Mouse (Mus musculus) CD4-positive, CD25-positive, alpha-beta regulatory T cell, adult 4 months (primary cell): ENCODE results near the gene Olfr1020. TPM values are rescaled to one million over a fixed set of nuclear protein-coding genes. Genes with fewer than 3 reads are reported as not detected.

ENCODE experiments used
- ATAC-seq: one replicate; pipeline ENCODE4 v1.8.0; 2017
- polyA plus RNA-seq, 2 experiments: library from polyadenylated mRNA; unstranded; fragments of 100-300 nt; shearing (Covaris generic); gene quantifications; one replicate each; pipeline ENCODE4 v1.2.1; 2017

Gene Olfr1020
- polyA plus RNA-seq: not detected

GRCm38 (mm10) chr2:85846730-85847129, at the start of gene Olfr1020:
Olfr1020 (plus strand) TSS chr2:85847030.
- no peak for ATAC-seq

- no peak for ATAC-seq
Measured at GRCm38 (mm10) chr2:85802444-85802843, 44.4 kb upstream of the Olfr1020 start, which contains the start of gene Olfr1016. Olfr1016 (minus strand) TSS chr2:85802544.

GRCm38 (mm10) chr2:85804501-85804900, 42.3 kb upstream of the Olfr1020 start:
- no peak for ATAC-seq

- no peak for ATAC-seq
Measured at GRCm38 (mm10) chr2:85818179-85818578, 28.7 kb upstream of the Olfr1020 start, which contains the start of gene Olfr1018. Olfr1018 (plus strand) TSS chr2:85818479.

GRCm38 (mm10) chr2:85845383-85845782, 1.4 kb upstream of the Olfr1020 start, which contains the start of gene Olfr1019:
Olfr1019 (minus strand) TSS chr2:85845483.
- ATAC-seq: no peak

GRCm38 (mm10) chr2:85868294-85868693, 21.5 kb downstream of the Olfr1020 start, which contains the start of gene Olfr1022:
Olfr1022 (plus strand) TSS chr2:85868594.
- no peak for ATAC-seq

GRCm38 (mm10) chr2:85885340-85885739, 38.5 kb downstream of the Olfr1020 start, which contains the start of gene Olfr1023:
Olfr1023 (plus strand) TSS chr2:85885640.
- ATAC-seq: no peak

Other genes with a start within 250 kb of the Olfr1020 start
- gene Olfr1000, start 235.1 kb upstream of the Olfr1020 start, polyA plus RNA-seq: not detected
- gene Olfr1002, start 196.3 kb upstream of the Olfr1020 start, polyA plus RNA-seq: not detected
- gene Olfr154, start 182.6 kb upstream of the Olfr1020 start, polyA plus RNA-seq: not detected
- gene Olfr1006, start 168.3 kb upstream of the Olfr1020 start, polyA plus RNA-seq: not detected
- gene Olfr1008, start 157.6 kb upstream of the Olfr1020 start, polyA plus RNA-seq: not detected
- not detected for gene Olfr1009, start 131.6 kb upstream of the Olfr1020 start, polyA plus RNA-seq
- gene Olfr1012, start 84.3 kb upstream of the Olfr1020 start, polyA plus RNA-seq: not detected
- gene Olfr1013, start 79.9 kb upstream of the Olfr1020 start, polyA plus RNA-seq: not detected
- not detected for gene Olfr1014, start 74.3 kb upstream of the Olfr1020 start, polyA plus RNA-seq
- not detected for gene Olfr1015, start 65.0 kb upstream of the Olfr1020 start, polyA plus RNA-seq
- gene Olfr1016, start 44.5 kb upstream of the Olfr1020 start, polyA plus RNA-seq: not detected
- not detected for gene Olfr1018, start 28.6 kb upstream of the Olfr1020 start, polyA plus RNA-seq
- not detected for gene Olfr1019, start 1.5 kb upstream of the Olfr1020 start, polyA plus RNA-seq
- gene Olfr1022, start 21.6 kb downstream of the Olfr1020 start, polyA plus RNA-seq: not detected
- not detected for gene Olfr1023, start 38.6 kb downstream of the Olfr1020 start, polyA plus RNA-seq
- not detected for gene Olfr1024, start 58.0 kb downstream of the Olfr1020 start, polyA plus RNA-seq
- gene Olfr1025-ps1, start 68.2 kb downstream of the Olfr1020 start, polyA plus RNA-seq: not detected
- gene Olfr1026, start 74.5 kb downstream of the Olfr1020 start, polyA plus RNA-seq: not detected
- gene Olfr1028, start 103.4 kb downstream of the Olfr1020 start, polyA plus RNA-seq: not detected
- gene Olfr1029, start 126.9 kb downstream of the Olfr1020 start, polyA plus RNA-seq: not detected
- gene Olfr1030, start 132.2 kb downstream of the Olfr1020 start, polyA plus RNA-seq: not detected
- gene Olfr1031, start 143.3 kb downstream of the Olfr1020 start, polyA plus RNA-seq: not detected
- gene Olfr1032, start 158.5 kb downstream of the Olfr1020 start, polyA plus RNA-seq: not detected
- not detected for gene Olfr1033, start 173.6 kb downstream of the Olfr1020 start, polyA plus RNA-seq
- gene Olfr1034, start 198.8 kb downstream of the Olfr1020 start, polyA plus RNA-seq: not detected
- not detected for gene Olfr1036, start 227.0 kb downstream of the Olfr1020 start, polyA plus RNA-seq
- gene Olfr1037, start 240.4 kb downstream of the Olfr1020 start, polyA plus RNA-seq: not detected